Mouse (Mus musculus) brain, adult 2 months (tissue): ENCODE results near the gene Dnm3.

ENCODE experiments used
- DNase-seq: peaks from one replicate; pipeline ENCODE4 v3.0.0; 2011; ENCODE audit warnings: low read depth, low spot score

Gene Dnm3

GRCm38 (mm10) chr1:162037185-162037765, 440.6 kb downstream of the Dnm3 start:
- peak; percentile 53 for DNase-seq

GRCm38 (mm10) chr1:162036461-162036835, 441.4 kb downstream of the Dnm3 start:
- DNase-seq = no peak

GRCm38 (mm10) chr1:162035800-162036460, 441.9 kb downstream of the Dnm3 start:
- no peak for DNase-seq

- DNase-seq = no peak
Observed at GRCm38 (mm10) chr1:162023681-162024270, 454.1 kb downstream of the Dnm3 start.

- no peak for DNase-seq
Observed at GRCm38 (mm10) chr1:162020766-162021165, 457.1 kb downstream of the Dnm3 start.

GRCm38 (mm10) chr1:162020303-162020731, 457.5 kb downstream of the Dnm3 start:
- DNase-seq = no peak

GRCm38 (mm10) chr1:162018601-162018977, 459.2 kb downstream of the Dnm3 start:
- DNase-seq = no peak

GRCm38 (mm10) chr1:162017975-162018600, 459.7 kb downstream of the Dnm3 start:
- DNase-seq = no peak

- no peak for DNase-seq
Observed at GRCm38 (mm10) chr1:162016982-162017381, 460.9 kb downstream of the Dnm3 start.

GRCm38 (mm10) chr1:162015247-162015862, 462.5 kb downstream of the Dnm3 start:
- no peak for DNase-seq

- no peak for DNase-seq
Observed at GRCm38 (mm10) chr1:162013561-162013960, 464.3 kb downstream of the Dnm3 start.

GRCm38 (mm10) chr1:162011523-162012245, 466.1 kb downstream of the Dnm3 start:
- DNase-seq = no peak

- DNase-seq = no peak
Observed at GRCm38 (mm10) chr1:162009086-162009485, 468.7 kb downstream of the Dnm3 start.

GRCm38 (mm10) chr1:162008631-162009067, 469.2 kb downstream of the Dnm3 start:
- no peak for DNase-seq

- DNase-seq = no peak
Observed at GRCm38 (mm10) chr1:162008208-162008607, 469.6 kb downstream of the Dnm3 start.

GRCm38 (mm10) chr1:162006109-162006508, 471.7 kb downstream of the Dnm3 start:
- DNase-seq = no peak

GRCm38 (mm10) chr1:162004821-162005770, 472.7 kb downstream of the Dnm3 start:
- DNase-seq = peak; percentile 26

- DNase-seq = no peak
Observed at GRCm38 (mm10) chr1:162004518-162004780, 473.4 kb downstream of the Dnm3 start.

GRCm38 (mm10) chr1:162003729-162004517, 473.9 kb downstream of the Dnm3 start:
- DNase-seq = no peak

- peak; percentile 53 for DNase-seq
Observed at GRCm38 (mm10) chr1:162001328-162001727, 476.5 kb downstream of the Dnm3 start.
